Mouse (Mus musculus) kidney, postnatal 36 days (tissue): ENCODE measurements around the gene Kansl1.

ENCODE experiments used
- DNase-seq, 2 experiments: peaks; one replicate each; pipeline ENCODE4 v3.0.0; 2021 to 2022; ENCODE audit warnings: mixed read lengths in 2 of 2

The Kansl1 gene

DNA sequence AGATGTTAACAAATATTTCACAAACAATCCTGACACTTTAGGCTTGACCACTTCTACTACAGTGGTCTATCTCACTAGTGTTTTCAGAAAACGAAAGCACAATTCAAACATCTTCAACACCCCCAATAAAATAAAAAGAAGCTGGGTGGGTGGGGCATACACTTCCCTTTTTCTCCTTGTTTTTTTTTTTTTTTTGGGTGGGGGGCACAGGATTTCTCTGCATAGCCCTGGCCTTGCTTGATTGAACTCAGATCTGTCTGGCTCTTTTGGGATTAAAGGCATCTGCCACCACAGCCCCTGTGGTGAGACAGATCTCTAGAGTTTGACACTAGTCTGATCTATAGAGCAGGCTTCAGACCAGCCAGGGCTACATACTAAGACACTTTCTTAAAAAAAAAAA is 106.0 kb downstream of the Kansl1 start:
- no peak for DNase-seq

DNA sequence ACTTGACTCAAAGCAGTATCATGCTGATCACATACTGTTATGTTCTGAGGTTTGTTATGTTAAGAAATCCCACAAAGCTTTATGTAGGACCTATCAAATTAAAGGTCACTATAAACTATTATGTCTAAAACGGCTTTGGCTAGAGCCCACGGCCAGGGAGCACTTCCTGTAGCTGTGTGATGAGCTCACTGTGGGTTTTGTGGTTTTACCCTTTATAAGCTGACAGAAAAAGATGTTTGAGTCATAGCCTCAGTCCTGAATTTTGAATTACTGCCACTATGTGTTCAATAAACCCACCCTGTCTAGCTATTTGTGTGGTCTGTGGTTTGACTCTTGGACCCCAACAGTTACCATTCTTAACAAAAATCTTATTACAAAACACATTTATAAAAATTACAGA is 106.9 kb downstream of the Kansl1 start:
- DNase-seq = no peak

DNA sequence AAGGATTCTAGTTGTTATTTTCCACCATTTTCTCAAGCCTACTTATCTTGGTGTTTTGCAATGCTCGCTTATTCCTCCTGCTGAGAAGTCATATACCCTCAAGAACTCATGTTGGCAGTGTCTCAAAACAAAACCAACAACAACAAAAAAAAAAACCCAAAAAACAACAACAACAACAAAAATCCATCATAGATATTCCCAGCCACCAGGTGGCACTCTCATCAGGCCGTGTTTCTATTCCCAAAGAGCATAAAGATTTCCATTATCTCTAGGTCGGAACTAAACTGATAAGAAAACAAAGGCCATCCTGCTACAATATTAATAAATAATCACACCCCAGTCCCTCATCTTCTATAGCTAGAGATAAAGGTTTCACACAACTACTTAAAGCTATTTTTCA is 121.7 kb downstream of the Kansl1 start:
- peak; percentile 37 to 76 for DNase-seq

DNA sequence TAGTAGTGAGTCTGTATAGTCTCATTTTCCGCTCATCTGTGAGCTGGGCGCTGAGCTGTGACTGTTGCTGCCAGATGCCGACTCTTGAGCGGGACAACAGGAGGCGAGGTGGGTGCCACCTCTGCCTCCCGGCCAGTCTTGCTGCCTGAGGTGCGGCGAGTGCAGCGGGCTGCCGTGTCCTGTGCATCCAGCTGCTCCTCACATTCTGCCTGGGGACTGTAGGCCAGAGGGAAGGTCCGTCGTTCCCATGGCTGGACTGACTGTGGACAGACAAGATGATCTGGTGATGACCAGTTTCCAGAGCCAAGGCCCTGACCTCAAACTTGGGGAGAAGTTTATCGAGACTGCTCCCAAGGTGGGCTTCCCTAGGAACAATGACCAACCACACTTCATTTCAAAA is 133.7 kb downstream of the Kansl1 start:
- DNase-seq = no peak

DNA sequence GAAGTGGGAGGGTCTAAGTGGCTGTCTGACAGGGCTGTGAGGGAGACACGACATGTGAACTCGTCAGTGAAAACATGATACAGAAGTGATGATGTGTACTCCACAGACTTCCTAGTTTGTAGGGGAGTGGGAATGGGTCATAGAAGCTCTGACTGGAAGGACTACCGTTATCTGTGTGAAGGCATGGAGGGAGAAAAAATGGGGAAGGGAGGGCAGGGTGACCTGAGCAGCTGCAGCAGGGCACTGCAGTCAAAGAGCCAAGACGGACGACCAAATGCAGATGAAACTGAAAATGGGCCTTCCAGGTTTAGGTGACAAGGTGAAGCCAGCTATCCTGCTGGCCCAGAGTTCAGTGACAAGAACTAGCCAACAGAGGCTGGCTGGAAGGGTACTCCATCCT is 134.5 kb downstream of the Kansl1 start:
- DNase-seq = no peak

DNA sequence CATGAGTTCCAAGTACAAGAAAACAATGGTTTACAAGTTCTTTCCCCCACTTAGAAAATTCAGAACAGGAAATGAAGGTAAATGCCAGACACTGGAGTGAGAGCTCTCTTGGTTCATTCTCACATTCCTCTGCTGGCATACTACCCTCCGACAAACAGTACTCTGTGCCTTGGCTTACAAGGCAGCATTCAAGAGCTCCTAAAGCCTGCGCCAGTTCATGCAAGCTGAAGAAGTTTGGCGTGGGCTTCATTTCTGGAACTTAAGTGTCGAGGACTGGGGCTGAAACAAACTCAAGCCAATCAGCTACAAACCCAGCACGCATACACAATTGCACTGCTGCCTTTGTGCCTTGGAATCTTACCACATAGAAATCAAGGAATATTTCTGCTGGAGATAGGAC is 136.6 kb downstream of the Kansl1 start:
- DNase-seq = no peak

DNA sequence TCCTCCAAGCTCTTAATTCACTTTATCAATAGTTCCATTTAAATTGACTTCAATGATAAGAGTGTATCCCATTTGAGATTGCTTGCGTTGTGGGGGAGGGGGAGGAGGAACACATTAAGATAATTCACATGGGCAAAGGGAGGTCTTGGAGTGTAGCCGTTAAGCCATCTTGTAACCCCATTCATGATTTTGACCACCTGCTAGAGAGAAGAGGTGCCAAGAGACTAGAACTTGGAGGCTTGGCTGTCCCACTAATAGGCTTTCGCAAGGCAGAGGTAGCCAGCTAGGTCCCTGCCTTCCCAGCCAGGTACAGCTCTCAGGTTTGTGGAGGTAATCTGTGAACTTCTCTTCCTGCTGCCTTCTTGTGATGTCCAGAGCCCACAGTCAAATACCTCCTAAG is 137.5 kb downstream of the Kansl1 start:
- DNase-seq = no peak

DNA sequence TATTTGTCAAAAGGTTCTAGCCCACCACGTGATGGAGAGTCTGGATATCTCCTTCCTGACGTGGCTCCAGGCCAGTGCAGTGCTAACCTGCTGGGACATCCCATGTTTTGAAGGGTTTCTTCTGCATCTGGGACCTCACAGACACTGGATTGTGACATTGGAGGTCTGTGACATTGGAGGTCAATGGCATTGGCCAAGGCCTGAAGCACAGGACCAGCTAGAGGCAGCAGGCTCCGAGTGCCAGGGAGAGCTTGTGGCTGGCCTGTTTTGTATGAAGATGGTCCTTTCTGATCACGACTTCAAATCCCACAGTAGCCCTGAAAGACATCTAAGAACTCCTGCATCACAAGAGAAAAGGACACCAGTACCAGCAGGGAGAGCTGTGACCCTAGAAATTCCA is 138.5 kb downstream of the Kansl1 start:
- no peak for DNase-seq

DNA sequence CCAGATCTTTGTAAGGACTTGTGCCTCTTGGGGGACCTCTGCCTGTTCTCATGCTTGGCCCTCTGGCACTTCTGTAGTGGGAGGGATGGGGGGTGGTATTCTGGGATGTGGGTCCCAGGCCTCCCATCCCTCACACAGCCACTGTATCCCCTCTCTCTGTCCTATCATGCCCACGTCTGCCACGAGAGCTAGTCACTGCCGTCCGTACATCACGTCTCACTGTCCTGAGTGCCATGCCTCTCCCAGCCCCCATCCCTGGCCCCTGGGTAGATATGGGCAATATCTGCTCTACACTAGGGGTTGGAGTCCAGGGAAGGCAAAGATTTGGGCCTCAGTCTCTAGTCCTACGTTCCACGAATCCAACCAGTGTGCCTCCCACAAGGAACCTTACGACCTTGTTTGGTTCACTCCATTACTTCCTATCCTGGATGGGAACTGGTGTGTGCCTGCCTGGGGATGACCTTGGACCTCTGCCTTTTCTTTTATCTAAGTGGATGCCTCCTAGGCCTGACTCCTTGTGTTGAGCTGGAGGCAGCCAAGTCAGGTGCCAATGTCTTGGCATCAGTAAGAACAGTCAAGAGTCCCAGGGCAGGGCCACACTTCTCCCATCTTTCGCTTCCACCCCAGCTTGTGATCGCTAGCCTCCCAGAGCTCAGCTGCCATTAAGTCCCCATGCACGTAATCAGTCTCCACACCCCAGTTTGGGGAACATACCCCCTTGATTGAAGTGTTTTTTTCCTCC is 139.3 kb downstream of the Kansl1 start:
- no peak for DNase-seq

DNA sequence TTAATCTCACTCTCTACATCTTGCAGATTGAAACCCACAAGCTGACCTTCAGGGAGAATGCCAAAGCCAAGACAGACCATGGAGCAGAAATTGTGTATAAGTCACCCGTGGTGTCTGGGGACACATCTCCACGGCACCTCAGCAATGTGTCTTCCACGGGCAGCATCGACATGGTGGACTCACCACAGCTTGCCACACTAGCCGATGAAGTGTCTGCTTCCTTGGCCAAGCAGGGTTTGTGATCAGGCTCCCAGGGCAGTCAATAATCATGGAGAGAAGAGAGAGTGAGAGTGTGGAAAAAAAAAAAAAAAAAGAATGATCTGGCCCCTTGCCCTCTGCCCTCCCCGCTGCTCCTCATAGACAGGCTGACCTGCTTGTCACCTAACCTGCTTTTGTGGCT is 140.7 kb downstream of the Kansl1 start:
- no peak for DNase-seq

DNA sequence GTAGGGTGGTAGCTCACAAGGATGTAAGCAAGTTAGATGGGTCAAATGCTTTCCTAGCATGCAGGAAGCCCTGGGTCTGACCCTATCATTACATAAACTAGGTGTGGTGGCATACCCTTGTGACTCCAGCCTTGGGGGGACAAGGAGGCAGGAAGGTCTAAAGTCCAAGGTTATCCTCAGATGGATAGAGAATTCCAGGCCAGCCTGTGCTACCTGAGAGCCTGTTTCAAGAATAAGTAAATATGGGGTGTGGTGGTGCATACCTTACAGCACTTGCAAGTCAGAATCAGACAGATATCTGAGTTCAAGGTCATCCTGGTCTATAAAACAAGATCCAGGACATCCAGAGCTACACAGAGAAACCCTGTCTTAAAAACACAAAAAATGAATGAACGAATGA is 141.2 kb downstream of the Kansl1 start:
- DNase-seq = no peak

DNA sequence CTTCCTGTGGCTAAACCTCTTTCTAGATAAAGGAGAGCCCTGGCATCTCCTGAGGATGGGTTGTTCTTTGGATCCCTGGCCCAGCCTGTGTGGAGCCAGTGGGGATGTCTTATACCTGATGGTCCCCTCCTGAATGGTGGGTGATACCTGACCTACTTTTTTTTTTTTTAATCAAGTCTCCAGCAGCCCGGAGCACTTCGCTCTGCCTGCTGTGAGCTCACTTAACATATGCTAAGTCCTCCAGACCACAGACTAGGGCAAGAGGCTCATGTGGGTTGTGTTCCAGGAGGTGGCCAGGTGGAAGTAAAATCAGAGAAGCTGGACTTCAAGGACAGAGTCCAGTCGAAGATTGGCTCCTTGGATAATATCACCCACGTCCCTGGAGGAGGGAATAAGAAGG is 146.5 kb downstream of the Kansl1 start:
- DNase-seq = no peak

DNA sequence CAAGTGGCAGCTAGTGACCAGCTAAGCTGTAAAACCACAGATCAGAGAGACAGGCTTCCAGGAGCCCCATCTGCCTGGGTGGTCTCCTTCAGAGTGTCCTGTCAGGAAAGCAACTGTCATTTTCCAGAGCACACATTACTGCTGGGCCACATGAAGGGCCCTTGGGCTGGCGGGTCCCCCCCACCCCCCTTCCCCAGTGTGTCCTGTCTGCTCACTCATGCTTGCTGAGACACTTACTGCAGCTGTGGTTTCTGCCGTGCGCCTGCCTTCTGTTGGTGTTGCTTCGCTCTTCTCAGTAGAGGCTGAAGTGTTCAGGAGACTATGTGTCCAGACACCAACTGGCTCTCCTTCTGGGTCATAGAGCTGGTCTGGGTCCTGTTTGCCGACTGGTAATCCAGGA is 148.2 kb downstream of the Kansl1 start:
- DNase-seq = no peak

DNA sequence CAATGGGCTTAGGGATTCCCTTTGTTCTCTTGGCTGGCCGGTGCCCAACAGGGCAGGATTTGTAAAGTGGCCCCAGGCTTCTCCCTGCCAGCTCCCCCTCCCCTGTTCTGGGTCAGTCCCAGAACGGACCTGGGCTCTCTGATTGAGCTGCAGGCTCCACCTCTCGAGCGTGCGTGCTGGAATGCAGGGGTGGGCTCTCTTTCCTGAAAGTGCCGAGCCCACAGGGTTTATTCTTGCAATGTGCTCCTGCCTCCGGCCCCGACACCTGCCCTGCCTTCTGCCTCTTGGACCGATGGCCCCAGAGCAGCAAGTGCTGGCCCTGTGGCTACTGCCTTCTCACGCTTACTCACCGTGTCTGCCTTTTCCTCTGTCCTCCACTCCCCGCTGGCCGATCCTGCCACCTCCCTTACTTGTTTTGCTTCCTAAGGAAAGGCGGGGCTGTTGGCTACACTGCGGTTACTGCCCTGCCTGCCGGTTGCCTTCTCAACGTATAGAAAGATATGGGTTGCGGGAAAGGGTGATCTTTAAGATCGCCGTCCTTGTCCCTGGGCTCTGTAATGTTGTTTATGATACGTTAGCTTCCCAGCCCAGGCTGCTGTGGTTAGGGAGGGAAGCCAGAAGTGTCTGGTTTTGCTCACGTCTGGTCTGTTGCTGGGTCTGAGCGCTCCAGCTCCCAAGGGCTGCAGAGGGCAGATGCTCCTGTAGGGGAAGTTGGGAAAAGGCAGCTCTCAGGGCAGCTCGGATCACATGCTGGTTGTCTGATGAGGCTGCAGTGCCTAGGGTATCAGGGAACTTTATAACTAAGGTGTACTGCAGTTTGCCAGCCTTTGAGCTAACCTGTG is 149.5 kb downstream of the Kansl1 start:
- DNase-seq = peak in 1 of 2 experiments; percentile 30

DNA sequence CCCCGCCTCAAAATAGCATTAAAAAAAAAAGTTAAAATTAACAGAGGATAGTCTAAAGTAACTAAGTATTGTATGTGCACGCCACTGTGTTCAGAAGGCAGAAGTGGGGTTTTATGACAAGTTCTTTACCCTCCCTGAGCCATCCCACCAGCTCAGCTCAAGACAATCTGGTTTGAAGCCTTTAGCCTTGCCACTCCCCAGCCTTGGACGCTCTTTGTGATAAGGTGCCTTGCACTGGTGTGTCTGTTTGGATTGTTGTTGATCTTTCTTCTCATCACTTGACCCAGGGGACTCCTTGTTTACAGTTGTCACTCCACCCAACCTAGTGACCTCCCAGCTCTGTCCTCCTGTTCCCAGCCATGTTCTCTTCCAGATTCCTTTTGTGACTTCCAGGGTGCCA is 151.0 kb downstream of the Kansl1 start:
- no peak for DNase-seq

DNA sequence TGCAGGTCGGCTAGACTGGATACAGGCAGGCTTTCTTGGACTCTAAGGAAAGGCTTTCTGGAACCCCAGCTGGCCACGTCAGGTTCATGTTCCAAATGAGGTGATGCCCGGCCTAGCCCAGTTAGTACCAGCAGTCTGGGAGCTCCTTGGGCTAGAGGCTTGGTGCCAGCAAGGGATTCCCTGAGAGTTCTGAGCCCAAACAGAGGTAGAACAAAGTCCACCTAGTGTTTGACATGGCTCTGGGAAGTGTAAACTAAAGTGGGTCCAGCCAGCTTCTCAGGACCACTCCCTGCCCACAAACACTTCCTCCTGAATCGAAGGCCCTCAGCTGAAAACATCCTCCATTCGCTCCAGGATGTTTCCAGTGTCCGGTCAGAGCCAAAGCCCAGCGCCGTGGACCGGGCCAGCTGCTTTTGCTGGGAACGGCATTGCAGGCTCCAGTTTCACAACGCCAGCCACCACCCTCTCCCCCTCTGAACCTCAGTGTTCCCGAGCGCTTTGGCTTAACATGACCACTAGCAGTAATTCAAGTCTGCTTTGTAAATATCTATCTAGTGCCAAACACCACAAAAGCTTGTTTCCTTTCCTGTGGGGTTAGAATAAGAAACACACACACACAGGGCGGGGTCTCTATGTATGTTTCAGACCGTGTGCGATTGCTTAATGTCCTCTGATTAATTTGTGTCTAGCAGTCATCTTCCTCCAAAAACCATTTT is 151.8 kb downstream of the Kansl1 start:
- DNase-seq = peak; percentile 41 to 51

DNA sequence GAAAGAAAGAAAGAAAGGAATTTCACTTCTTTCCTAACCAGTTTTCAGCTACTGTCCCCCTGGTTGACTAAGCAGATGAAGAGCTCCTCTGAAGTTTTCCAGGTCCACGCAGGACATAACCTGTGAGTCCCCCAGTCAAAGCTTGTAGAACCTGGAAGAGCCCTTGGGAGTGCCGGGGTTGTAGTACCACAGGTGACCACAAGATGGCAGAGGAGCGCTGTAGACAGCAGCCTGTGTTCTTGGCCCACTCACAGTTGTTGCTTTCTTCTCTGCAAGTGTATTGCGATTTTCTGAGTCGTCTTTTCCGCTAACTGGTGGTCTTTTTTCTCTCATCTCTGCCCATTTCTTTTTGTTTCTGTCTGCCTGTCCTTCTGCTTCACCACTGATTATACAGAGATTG is 153.0 kb downstream of the Kansl1 start:
- peak; percentile 67 to 89 for DNase-seq

DNA sequence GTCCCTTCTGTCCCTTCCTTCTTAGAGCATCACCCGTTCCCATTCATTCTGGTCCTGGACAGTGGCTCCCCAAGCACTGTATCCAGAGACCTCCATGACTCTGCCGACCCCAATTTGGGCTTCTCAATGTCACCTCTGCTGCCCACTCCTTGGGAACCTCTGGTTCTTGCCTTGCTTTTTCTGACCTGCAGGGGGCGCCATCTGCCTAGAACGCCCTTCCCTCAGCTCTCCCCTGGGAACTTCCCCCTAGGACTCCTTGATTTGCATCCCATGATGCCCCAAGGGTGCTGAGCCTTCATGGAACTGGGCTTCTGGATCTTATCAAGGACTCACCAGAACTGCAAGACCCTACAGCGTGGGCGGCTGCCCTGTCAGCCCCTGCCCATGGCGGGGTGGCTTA is 157.0 kb downstream of the Kansl1 start:
- peak in 1 of 2 experiments; percentile 45 for DNase-seq

DNA sequence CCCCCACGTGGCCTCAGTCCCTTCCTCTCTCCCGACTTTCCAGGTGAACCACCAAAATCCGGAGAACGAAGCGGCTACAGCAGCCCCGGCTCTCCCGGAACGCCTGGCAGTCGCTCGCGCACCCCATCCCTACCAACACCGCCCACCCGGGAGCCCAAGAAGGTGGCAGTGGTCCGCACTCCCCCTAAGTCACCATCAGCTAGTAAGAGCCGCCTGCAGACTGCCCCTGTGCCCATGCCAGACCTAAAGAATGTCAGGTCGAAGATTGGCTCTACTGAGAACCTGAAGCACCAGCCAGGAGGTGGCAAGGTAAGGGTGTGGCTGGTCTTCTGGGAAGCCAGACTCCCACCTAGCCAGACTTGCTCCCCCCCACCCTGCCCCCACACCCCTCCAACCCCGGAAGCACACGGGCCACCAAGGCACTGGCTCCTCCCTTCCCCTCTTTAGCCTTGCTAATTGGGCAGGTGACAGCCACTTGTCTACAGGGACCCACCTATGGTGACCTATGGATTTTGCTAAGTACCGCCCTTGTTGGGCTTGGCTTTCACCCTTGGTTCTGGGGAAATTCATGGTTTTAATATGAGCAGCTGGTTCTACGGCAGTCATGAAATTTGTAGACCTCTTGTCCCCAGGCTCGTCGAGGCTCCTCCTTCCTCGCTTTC is 158.3 kb downstream of the Kansl1 start:
- no peak for DNase-seq

DNA sequence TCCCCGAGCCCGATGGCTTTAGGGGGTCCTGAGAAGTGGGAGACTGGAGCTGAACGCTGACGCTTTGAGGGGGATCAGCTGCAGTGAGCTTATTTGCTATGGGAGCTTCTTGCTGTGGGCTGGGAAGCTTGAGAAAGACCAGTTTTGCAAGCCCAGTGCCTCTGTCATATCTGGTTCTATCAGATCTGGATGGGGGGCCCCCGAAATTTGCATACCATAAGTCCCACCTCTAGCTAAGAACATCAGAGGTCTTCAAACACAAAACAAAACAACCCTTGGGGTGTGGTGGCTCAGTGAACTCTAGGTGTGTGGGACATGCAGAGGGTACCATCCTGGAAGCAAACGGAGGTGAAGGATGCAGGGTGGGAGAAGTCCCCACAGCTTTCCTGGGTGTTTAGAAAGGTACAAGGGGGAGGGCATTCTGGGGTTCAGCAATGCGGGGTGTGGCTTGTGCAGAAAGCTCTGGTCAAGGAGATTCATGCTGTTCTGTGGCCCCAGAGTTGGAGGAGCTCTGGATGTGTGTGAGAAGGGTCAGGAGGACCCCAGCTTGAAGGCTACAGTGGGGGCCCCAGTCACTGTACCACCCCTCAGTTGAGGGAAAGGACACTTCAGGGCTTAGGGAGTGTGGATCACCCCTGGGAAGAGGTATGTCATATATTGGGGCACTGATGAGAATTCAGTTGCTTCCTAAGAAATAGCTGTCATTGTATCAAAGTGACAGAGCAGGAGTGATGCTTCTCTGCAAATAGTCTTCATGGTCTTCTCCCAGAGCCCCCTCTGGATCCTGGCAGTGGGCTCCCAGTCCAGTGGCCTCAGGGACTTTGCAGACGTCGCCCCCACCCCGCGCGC is 159.1 kb downstream of the Kansl1 start:
- no peak for DNase-seq

DNA sequence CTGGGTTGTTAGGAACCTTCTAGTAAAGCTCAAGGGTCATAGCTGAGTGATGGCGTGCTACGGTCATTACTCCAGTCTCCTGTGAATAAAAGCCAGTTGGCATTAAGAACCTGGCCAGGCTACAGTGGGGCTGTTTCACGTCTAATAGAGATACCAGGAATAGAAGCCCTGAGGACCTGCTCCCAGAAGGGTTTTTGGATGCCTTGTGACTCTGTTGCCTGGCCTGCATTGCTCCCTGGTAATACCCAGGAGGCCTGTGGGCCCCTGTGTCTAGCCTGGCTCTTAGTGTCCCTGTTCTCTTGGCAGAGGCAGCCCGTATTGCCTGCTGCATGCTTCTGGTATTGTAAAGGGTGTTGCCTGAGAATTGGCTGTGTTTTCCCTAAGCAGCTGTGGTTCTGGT is 161.5 kb downstream of the Kansl1 start:
- no peak for DNase-seq

DNA sequence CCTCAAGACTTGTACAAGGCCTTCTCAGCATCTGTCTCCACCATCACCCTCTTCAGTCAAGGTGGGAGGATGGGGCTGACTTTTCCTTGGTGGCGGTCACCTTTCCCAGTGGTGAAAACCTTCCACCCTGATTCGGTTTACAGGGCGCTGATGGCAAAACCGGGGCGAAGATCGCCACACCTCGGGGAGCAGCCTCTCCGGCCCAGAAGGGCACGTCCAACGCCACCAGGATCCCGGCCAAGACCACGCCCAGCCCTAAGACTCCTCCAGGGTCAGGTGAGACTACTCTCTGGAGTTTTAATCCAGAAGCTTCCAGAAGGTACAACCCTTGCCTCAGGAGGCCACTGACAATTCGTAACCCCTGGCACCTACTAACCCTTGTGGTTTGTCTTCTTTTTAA is 162.2 kb downstream of the Kansl1 start:
- DNase-seq = peak in 1 of 2 experiments; percentile 22
